Mouse (Mus musculus): ENCODE data around the gene Defb22.

DNA sequence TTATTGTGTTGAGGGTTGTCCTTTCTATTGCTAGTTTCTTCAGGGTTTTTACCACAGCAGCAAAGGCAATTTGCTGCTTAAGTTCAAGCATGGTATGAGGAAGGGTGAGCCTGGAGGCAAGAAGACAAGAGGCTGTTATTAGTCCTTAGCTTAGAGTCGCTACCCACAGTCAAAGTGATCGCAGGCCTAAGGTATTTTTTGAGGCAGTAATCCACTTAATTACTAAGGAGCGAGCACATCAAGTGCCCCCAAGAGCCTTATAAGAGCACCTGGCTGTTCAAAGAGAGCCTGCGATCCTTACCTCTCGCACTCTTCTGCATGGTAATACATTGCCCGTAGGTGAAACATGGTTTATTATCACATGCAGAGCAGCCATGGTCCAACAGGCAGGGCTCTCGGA, 8.2 kb downstream of the Defb22 start:
- TF ChIP-seq CTCF (IDR thresholded peaks at IDR 0.05; ENCODE audit: control insufficient read depth, insufficient read depth, insufficient read length): no peak
- no peak for TF ChIP-seq MYOD1 (IDR thresholded peaks at IDR 0.05; ENCODE audit: control insufficient read depth, insufficient read length, low read depth)
- no peak for TF ChIP-seq MAX (IDR thresholded peaks at IDR 0.05)
- TF ChIP-seq USF1 (IDR thresholded peaks at IDR 0.05; ENCODE audit: low read depth): no peak
- TF ChIP-seq MYOG (IDR thresholded peaks at IDR 0.05; ENCODE audit: control insufficient read depth, extremely low read depth, insufficient read length): no peak
- no peak for TF ChIP-seq CEBPB (IDR thresholded peaks at IDR 0.05; ENCODE audit: low read depth)
- no peak for TF ChIP-seq FOSL1 (IDR thresholded peaks at IDR 0.05; ENCODE audit: insufficient read depth, low read length, poor library complexity, severe bottlenecking)
